Mouse (Mus musculus): ENCODE data around the gene Klf3.

DNA sequence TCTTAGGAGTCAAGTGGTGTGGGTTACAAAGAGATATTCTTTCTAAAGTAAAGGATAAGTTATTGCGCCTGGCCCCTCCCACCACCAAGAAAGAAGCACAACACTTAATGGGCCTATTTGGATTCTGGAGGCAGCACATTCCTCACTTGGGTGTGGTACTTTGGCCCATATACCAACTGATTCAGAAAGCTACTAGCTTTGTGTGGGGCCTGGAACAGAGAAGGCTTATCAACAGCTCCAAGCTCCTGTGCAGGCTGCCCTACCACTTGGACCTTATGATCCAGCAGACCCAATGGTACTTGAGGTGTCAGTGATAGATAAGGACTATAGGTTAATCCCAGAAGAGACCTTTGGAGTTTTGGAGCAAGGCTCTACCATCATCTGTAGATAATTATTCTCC is 15.0 kb upstream of the Klf3 start:
- no peak for TF ChIP-seq TAL1 (conservative IDR thresholded peaks at IDR 0.05; ENCODE audit: low read depth, low read length)
- no peak for TF ChIP-seq CTCF (IDR thresholded peaks at IDR 0.05; ENCODE audit: low read depth, low read length)
- no peak for TF ChIP-seq GATA1 (IDR thresholded peaks at IDR 0.05; ENCODE audit: borderline replicate concordance, low read length)
- TF ChIP-seq POLR2AphosphoS5 (IDR thresholded peaks at IDR 0.05; ENCODE audit: insufficient replicate concordance, low read depth, low read length): no peak

All from G1E (cell line).